Mouse (Mus musculus): ENCODE data around the gene Eif2s2.

DNA sequence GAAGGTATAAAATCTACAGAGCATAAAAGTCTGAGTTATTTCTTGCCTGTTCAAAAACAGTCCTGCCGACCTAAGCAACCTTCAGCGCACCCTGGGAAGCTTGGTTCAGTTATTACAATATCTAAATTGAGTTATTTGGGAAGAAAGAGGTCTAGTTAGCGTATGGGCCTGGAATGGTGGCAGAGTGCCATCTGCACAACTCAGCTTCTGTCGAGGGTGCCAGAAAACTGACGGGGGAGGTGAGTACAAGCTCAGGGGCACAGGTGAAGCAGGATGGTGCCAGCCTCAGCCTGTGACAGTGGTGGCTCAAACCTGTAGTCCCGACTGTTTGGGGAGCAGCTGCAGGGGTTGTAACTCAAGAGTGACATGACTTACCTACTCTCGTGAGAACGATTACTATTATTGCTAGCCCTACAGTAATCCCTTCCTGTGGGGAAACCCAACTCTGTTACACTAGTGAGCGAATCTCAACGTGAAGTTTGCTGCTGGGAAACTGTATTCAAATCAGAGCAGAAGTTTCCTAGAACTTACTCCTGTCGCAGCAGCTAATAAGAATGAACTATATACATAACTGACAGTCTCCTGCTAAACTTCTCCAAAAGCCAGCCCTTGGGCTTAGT lies 43.9 kb upstream of the Eif2s2 start:
- TF ChIP-seq CTCF (IDR thresholded peaks at IDR 0.05; ENCODE audit: low read depth, low read length) (no peak), POLR2A (IDR thresholded peaks at IDR 0.05; ENCODE audit: insufficient read depth, low read length) (no peak)

All from ES-Bruce4 (cell line).